Mouse (Mus musculus) macrophage (primary cell): ENCODE results near the gene Ldlrad2. TPM values are rescaled to one million over a fixed set of nuclear protein-coding genes. Genes with fewer than 3 reads are reported as not detected.
"Not testable (repeated sequence)": the region's sequence is repeated elsewhere in the genome, so short reads cannot be mapped to it uniquely, and the experiment has no call there.

Source experiments
- H3K27ac ChIP-seq: fragments of 350-480 bp; formaldehyde crosslinking; 2 replicates; pipeline ENCODE4 v1.9.0; 2021
- H3K36me3 ChIP-seq: fragments of 350-480 bp; formaldehyde crosslinking; 2 replicates; pipeline ENCODE4 v1.9.0; 2021; ENCODE audit errors: inconsistent target
- H3K4me3 ChIP-seq: fragments of 350-480 bp; formaldehyde crosslinking; 2 replicates; pipeline ENCODE4 v1.9.0; 2021; ENCODE audit errors: inconsistent target
- H3K79me2 ChIP-seq: fragments of 350-480 bp; formaldehyde crosslinking; 2 replicates; pipeline ENCODE4 v1.9.0; 2021; ENCODE audit errors: inconsistent target
- WGBS: methylation state at CpG from one replicate; pipeline ENCODE4 v1.1.7; 2026; ENCODE audit warnings: inconsistent platforms; ENCODE audit not compliant: missing documents; 5-methylcytosine and 5-hydroxymethylcytosine counted together
- polyA plus RNA-seq: library from polyadenylated mRNA; stranded (reverse); fragments of 250-400 nt; gene quantifications from 3 replicates; pipeline ENCODE4 v1.2.4, GENCODE M21; 2018; ENCODE audit warnings: inconsistent platforms
- total RNA-seq, 78 experiments: library from RNA; depleted of rRNA; stranded (reverse); fragments of 250-400 nt; gene quantifications; 1 replicate in 9 of 78; 2 replicates in 24 of 78; 3 replicates in 43 of 78; 4 replicates in 2 of 78; pipeline ENCODE4 v1.2.4; 2018; ENCODE audit warnings: inconsistent platforms in 56 of 78

The Ldlrad2 gene
- not detected for total RNA-seq (2018; cell fraction: chromatin; rRNA removed)
- not detected for total RNA-seq (2018; cell fraction: cytosol; rRNA removed)
- not detected for total RNA-seq (2018; cell fraction: nucleus; rRNA removed)
- not detected in 3 replicates for polyA plus RNA-seq

DNA sequence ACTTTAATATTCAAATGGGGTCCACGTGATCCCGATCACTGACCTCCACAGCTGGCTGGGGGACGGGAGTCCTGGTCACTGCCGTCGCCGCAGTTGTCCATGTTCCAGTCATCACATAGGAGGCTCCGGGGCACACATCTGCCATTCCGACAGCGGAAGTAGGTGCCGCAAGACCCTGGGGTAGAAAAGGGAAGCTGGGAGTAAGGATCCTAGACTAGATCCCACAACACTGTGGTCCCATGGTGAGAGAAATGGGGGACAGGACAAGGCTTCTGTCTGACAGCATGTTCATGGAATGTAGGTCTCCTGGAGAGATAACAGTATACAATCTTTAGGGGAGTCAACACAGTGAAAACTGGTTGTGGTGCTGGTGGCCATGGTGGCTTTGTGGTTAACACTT is at the start of gene Ldlrad2:
Gene Ldlrad2, minus strand, starts transcription at position 101 of the 400 bp plus-strand sequence.
- 100% methylated on average over 3 of the region's 10 CpGs for WGBS
- Histone ChIP-seq H3K36me3 (no peaks in the 10 kb centered on the region), H3K4me3 (no peak within 1 kb of the TSS), H3K79me2 (no peaks in the 10 kb centered on the region), H3K27ac (no peak within 1 kb of the TSS)

DNA sequence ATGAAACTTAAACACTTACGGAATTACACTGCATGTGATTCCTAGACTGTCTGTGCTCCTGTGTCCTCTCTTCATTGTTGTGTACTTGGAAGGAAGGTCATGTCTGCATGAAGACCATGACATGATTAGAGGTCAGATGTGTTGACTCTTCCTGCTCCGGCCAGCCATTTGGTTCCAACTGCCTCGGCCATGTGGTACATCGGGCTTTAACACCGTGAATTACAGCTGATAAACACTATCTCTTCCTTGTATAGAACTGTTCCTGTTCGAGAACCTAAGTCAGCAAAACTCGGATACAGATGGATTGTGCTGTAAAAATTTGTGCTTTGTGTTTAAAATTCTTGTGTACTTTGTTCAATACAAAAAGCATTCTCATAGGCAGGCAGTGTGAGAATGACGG is 48.5 kb upstream of the Ldlrad2 start:
- no peaks in the 10 kb centered on the region for H3K79me2 ChIP-seq
- 96% methylated on average over 8 of the region's 8 CpGs for WGBS
- no peak overlapping the region for H3K27ac ChIP-seq
- H3K36me3 ChIP-seq: peaks cover 80% of the 10 kb centered on the region
- H3K4me3 ChIP-seq: no peak overlapping the region

DNA sequence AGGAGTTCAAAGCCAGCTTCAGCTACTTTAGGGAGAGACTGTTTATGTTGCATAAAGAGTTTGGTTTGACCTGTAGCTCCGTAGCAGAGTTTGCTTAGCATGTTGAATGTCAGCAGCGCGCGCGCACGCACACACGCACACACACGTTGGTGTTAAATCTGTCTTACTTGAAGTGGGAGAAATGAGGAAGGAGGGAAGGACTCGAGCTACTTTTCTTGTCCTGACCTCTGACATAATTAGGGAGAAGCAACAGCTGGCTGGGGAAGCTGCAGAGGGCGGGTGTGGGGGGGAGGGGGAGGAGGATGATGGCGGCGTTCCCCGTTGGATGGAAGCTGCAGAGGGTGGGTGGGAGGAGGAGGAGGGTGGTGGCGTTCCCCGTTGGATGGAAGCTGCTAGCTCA is 35.9 kb upstream of the Ldlrad2 start:
- H3K27ac ChIP-seq: peak overlapping the region; percentile 68
- 37% methylated on average over 15 of the region's 15 CpGs for WGBS
- H3K79me2 ChIP-seq: peaks cover 32% of the 10 kb centered on the region
- H3K4me3 ChIP-seq: no peak overlapping the region
- peaks cover 65% of the 10 kb centered on the region for H3K36me3 ChIP-seq

DNA sequence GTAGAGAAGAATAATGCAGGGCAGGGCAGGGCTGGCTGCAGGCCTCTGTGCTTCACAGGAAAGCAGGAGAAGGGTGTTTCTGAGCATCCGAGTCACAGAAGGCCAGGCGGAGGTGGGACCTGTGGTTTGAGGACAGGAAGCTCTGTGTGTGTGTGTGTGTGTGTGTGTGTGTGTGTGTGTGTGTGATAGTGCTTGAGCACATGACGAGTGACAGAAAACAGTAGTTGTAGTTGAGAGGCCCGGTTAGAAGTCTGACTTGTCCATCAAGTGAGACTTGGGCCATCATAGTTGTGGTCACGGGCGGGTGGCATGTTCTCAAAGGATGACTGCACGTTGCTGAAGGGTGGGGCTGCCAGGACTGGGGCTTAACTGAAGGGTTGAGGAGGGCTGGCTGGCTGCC is 35.3 kb upstream of the Ldlrad2 start:
- WGBS: 18% methylated on average over 5 of the region's 7 CpGs
- Histone ChIP-seq H3K79me2 (peaks cover 38% of the 10 kb centered on the region), H3K36me3 (peaks cover 67% of the 10 kb centered on the region; the same call in 1 of the 2 replicates), H3K27ac (peak overlapping the region; percentile 68), H3K4me3 (no peak overlapping the region)

DNA sequence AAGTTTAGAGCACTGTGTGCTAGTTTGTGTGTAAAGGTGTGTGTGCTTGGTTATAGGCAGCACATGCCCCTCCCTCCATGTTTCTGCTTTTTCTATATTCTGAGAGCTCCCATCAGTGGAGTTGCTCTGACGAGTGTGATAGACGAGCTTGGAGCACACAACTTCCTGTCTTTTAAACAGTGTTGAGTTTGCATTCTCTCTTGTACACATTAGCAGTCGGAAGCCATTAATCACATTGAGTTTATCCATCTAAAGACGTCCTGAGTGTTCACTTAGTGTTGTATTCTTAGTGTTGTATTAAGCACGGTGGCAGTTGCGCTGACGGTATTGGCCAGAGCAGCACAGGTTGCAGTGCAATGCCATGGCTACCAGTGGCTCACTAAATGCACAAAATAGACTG is 34.9 kb upstream of the Ldlrad2 start:
- Histone ChIP-seq H3K4me3 (no peak overlapping the region), H3K27ac (peak overlapping the region; percentile 68), H3K79me2 (peaks cover 42% of the 10 kb centered on the region), H3K36me3 (peaks cover 62% of the 10 kb centered on the region; the same call in 1 of the 2 replicates)
- WGBS: 28% methylated on average over 7 of the region's 7 CpGs

DNA sequence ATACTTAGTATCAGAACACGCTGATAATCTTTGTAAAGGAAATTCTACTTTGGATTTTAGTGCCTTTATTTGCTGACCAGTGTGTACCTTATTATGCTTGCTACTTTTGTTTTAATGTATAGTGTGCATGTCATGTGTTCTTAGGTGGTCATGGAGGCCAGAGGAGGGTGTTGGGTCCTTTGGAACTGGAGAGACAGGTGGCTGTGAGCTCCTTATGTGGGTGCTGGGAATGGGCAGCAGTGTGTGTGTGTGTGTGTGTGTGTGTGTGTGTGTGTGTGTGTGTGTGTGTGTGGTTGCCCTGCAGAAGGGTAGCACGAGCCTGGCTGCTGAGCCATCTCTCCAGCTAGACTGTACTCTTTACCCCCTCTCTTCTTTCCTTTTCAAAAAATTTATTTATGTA is 32.7 kb upstream of the Ldlrad2 start:
- 100% methylated on average over 1 of the region's 2 CpGs for WGBS
- no peak overlapping the region for H3K4me3 ChIP-seq
- peaks cover 64% of the 10 kb centered on the region for H3K79me2 ChIP-seq
- H3K27ac ChIP-seq: no peak overlapping the region
- peaks cover 42% of the 10 kb centered on the region; the same call in 1 of the 2 replicates for H3K36me3 ChIP-seq

DNA sequence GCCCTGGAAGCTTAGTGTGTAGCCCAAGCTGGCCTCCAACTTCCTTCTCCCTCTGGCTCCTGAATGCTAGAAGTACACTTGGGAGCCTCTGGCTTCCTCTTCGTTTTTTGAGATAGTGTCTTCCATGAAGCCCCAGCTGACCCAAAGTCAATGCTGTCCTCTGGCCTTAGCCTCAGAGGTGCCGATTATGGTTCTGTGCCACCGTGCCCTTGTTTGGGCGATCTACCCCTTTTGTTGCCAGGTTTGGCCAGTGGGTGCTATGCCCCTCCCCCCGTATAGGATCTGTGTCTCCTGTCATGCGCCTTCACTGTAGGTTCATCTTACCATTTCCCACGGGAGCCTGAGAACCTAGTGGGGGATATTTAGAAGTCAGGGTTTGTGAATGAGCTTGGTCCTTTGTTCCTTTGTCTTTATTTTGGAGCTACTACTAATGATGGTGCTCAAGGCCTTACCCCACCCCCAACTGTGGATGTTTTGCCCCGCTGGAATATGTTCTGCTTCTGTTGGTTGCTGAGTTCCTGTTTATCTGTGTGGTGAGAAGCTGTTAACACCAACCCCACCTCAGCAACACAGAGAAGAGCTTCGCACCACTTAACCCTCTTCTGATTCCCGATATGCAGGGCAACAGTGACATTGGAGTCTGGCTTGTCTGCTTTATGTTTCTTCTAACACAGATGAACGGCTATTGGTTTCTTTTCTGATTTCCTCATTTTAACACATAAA is 29.2 kb upstream of the Ldlrad2 start:
- Histone ChIP-seq H3K79me2 (peaks cover 99% of the 10 kb centered on the region), H3K4me3 (no peak overlapping the region), H3K36me3 (peaks cover 31% of the 10 kb centered on the region; the same call in 1 of the 2 replicates), H3K27ac (no peak overlapping the region)
- WGBS: 56% methylated on average over 11 of the region's 11 CpGs

DNA sequence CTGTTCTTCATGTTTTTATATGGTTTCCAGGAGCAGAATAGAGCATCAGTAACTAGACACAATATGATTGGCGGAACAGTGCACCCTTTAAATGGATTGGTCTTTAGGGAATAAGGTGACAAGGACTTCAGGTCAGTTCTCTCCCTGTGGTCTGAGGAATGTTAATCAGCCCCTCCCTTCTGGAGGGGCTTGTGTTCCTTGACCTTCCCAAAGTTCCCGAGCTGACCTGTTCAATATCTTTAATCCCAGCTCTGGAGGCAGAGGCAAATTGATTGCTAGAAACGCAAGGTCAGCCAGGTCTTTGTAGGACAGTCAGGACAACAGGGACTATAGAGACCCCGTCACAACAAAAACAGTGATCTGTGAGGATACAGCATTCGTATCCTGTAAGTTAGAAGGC is 24.2 kb upstream of the Ldlrad2 start:
- Histone ChIP-seq H3K4me3 (no peak overlapping the region), H3K79me2 (peaks cover 93% of the 10 kb centered on the region)
- 95% methylated on average over 5 of the region's 5 CpGs for WGBS

DNA sequence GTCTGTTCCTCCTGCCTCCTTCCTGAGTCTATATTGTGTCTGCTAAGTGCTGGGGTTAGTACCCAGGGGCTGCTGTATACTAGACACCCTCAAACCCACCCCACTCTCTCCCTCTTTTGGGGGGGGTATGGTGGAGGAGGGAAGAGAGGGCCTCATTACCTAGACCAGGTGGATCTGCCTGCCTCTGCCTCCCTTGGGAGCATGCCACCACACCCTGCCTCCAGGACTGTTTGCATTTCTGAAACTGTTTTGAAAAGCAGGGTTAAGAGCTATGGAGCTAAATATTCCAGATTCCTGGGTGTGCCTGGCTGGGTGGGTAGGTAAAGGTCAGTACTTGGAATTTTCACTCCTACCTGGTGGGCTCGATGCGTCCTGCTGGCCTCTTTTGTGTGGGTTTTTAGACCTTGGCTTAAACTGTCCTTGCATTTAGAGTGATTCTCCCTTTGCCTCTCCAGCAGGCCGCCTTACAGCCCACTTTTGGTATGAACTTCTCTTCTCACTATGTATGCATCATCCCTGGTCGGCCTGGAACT is 22.8 kb upstream of the Ldlrad2 start:
- WGBS: 100% methylated on average over 4 of the region's 4 CpGs
- no peak overlapping the region for H3K27ac ChIP-seq
- no peaks in the 10 kb centered on the region for H3K36me3 ChIP-seq
- no peak overlapping the region for H3K4me3 ChIP-seq
- peaks cover 79% of the 10 kb centered on the region for H3K79me2 ChIP-seq

More for the DNA sequence above, 24.2 kb upstream of the Ldlrad2 start:
- Histone ChIP-seq H3K36me3 (no peaks in the 10 kb centered on the region), H3K27ac (no peak overlapping the region)

DNA sequence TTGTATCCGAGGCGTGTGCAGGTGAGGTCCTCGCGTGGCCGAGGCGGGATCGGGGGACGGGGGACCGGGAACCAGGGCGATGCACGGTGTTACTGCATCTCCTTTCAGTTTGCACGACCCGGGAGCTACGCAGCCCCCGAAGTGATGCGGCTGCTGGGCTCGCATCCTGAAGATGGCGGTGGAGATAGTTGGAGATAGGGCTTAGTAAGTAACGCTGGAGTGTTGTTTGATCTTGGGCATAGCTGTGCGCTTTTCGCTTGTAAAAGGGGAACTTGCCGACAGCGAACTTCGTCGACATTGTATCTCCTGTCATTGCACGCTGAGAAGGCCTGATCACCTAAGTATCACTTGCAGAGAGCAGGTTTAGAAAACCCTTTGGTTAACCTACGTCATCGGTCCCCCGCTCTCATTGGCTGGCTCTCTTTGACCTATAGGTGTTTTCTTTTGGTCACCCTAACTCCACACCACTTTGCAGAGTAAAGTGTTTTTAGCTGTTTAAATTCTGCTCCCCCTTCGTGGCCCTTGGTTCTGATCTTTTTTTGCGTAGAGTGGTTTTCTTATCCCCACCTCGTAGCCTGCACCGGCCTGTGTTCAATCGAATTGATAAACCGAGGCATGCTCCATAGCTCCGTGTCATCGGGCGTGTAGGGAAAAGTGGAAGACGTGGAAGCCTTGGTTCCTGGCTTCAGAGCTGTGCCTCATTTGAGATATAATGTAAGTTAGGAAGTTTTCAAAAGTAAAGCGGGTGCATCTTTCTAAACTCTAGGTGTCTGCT is 20.3 kb upstream of the Ldlrad2 start:
- WGBS: 2% methylated on average over 40 of the region's 40 CpGs
- Histone ChIP-seq H3K36me3 (no peaks in the 10 kb centered on the region), H3K27ac (peak overlapping the region; percentile 59), H3K79me2 (peaks cover 54% of the 10 kb centered on the region), H3K4me3 (peak overlapping the region; percentile 84)

DNA sequence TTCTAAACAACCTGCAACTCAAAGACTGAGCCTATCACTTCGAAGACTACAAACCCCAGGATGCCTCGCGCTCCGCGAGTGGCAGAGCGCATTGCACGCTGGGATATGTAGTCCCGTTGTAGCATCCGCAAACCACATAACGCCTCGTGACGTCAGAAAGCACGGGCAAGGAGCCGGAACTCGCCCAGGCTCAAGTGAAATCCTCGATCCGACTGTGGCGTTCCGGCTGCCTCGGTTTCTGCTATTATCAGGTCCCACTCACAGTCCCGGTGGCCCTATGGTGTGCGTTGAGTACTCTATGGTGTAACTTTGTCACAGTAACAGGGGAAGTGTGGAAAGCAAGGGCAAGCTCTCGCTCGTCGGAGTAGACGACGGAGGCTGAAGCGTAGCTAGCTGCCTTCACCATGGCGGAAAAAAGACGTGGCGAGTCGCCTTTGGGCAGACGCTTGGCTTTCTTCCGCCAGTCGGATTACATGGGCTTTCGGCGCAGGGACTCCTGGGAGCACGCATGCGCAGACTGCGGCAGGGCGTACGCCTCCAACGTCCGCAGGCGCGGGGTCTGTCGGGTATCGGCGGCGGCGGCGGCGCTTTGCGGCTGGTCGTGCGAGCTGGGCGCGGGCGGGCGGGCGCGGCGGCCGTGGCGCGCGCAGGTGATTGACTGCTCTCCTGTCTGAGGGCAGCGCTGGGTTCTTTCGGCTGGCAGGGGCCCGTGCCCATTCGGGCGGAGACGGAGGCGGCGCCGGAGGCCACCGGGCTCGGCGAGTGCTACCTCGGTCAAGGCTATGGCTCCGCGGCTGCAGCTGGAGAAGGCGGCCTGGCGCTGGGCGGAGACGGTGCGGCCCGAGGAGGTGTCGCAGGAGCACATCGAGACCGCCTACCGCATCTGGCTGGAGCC is 19.5 kb upstream of the Ldlrad2 start, which contains the start of gene Usp48:
Gene Usp48, plus strand, starts transcription at position 155 of the 895 bp plus-strand sequence.
- WGBS: under 1% methylated on average over 84 of the region's 92 CpGs
- Histone ChIP-seq H3K4me3 (peak within 1 kb of the TSS; percentile 84), H3K79me2 (peaks cover 46% of the 10 kb centered on the region), H3K27ac (peak within 1 kb of the TSS; percentile 98), H3K36me3 (no peaks in the 10 kb centered on the region)

DNA sequence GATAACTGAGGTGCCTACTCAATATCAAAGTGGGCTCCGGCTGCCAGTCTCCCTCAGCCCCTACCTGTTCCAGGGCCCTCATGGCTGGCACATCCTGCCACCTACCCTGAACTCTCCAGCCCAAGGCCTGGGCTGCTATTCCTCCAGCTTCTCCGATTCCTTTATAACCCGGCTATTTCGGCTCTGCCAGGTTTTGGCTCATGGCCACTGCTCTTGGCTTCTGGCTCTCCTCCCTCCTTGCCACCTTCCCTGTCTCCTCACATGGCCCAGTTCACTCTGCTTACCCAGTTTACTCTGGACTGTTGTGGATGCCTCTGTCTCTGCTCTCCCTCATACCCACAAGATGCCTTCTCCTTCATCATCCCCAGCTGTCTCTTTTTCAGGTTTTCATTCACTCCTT is 16.6 kb upstream of the Ldlrad2 start:
- H3K36me3 ChIP-seq: no peaks in the 10 kb centered on the region
- no peak overlapping the region for H3K4me3 ChIP-seq
- H3K27ac ChIP-seq: no peak overlapping the region
- 94% methylated on average over 4 of the region's 4 CpGs for WGBS
- peaks cover 17% of the 10 kb centered on the region for H3K79me2 ChIP-seq

DNA sequence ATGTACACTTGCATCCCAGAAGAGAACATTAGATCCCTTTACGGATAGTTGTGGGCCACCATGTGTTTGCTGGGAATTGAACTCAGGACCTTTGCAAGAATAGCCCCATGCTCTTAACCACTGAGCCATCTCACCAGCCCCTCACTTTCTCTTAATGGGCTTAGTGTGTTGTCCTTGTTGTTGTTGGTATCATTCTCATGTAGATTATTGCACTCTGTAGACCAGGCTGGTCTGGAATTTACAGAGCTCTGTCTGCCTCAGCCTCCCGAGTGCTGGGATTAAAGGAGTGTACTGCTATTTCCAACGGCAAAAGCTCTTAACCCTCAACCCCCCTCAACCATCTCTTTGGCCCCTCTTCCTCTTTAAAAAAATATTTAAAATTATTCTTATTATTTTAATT is 15.2 kb upstream of the Ldlrad2 start:
- Histone ChIP-seq H3K27ac (no peak overlapping the region), H3K79me2 (peaks cover 3% of the 10 kb centered on the region), H3K36me3 (no peaks in the 10 kb centered on the region), H3K4me3 (no peak overlapping the region)
- 95% methylated on average over 3 of the region's 3 CpGs for WGBS

DNA sequence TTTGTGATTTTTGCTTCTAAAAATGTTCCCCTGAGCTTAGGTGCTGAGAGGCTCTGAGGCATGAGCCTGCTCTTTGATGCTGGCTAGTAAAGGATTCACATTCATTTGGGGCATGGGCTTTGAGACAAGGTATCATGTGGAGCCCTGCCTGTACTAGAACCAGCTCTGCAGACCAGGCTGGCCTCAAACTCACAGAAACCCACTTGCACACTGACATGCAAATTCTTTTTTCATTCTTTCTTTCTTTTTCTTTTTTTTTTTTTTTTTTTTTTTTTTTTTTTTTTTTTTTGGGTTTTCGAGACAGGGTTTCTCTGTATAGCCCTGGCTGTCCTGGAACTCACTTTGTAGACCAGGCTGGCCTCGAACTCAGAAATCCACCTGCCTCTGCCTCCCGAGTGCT is 14.7 kb upstream of the Ldlrad2 start:
- no CpG with 5 or more reads among the region's 3 CpGs for WGBS
- not testable (repeated sequence) for H3K4me3 ChIP-seq, H3K27ac ChIP-seq, H3K36me3 ChIP-seq, H3K79me2 ChIP-seq
